2 mouse cellular contexts compared by ENCODE assay signal in genomic region chr13:19570166-19570565, GRCm38 (mm10). TPM values are rescaled to one million over a fixed set of nuclear protein-coding genes. Genes with fewer than 3 reads are reported as not detected.
"Had no signal": no experiment of that assay in that cellular context is flagged by ENCODE, and none has a peak within 500 bp of the region (broad histone marks: within the 10 kb centered on the region; RNA-seq: fewer than 3 reads in every experiment).

No protein-coding gene starts in this region.

RNA-seq across cellular contexts. Expression of gene Epdr1, which starts 49.6 kb away (rescaled TPM):
- total RNA-seq: monocyte, adult 5-6 weeks had no signal

RNA-seq across cellular contexts. Expression of gene Sfrp4, which starts 52.7 kb away (rescaled TPM):
- total RNA-seq: monocyte, adult 5-6 weeks had no signal
- polyA plus RNA-seq: macrophage had no signal
